Mouse (Mus musculus) frontal cortex, postnatal 25 days (tissue): ENCODE results near the gene Mest.
A peak's percentile ranks its signal among the peaks of the same experiment; 100 is the strongest.

Experiments
- DNase-seq, 2 experiments: peaks; one replicate each; pipeline ENCODE4 v3.0.0; 2022; ENCODE audit warnings: low spot score in 2 of 2

Gene Mest

DNA sequence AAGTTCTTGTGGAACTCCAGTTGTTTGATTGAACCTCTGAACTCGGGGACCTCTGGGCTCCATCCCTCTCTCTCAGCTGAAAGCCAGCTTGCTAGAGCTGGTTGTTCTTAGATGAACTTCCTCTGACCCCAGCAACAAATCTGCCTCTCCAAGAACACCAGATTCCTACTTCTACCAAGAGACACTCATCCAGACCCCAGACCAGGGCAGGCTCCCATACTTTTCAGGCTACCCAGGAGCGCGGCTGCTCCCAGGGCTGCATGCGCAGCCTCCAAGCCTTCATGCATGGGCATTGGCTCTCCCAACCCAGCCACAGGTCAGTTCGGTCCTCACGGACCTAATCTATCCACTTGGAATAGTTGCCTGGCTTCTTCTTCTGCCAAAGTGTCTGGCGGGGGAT lies at the start of gene Mest:
Mest (plus strand) TSS at position 217 of the 400 bp plus-strand sequence.
- DNase-seq = no peak

- no peak for DNase-seq
Observed at GRCm38 (mm10) chr6:30673764-30674561, 49.4 kb upstream of the Mest start.

- DNase-seq = no peak
Observed at GRCm38 (mm10) chr6:30674714-30675280, 48.5 kb upstream of the Mest start.

DNA sequence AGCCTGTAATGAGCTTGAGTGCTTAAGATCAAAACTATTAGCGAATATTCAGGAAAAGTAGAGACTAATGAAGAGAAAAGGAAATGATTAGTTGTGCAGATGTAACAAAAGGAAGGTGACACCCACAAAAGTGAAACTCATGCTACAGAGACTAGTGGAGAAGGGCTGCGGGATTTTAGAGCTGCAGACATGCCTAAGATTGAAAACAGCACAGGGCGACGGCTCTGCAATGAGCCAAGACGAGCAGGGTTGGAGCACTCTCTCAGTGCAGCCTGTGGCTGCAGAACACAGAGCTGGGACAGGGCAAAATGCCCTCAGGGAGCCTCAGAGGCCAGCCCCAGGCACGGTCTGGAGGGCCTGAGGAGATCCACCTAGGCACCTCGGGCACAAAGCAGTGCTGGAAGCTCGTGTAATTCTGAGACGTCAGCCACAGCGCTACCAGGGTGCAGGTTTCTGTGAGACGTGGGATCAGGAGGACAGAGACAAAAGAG lies 48.0 kb upstream of the Mest start:
- no peak for DNase-seq

GRCm38 (mm10) chr6:30676506-30676905 lies 46.8 kb upstream of the Mest start:
- no peak for DNase-seq

DNA sequence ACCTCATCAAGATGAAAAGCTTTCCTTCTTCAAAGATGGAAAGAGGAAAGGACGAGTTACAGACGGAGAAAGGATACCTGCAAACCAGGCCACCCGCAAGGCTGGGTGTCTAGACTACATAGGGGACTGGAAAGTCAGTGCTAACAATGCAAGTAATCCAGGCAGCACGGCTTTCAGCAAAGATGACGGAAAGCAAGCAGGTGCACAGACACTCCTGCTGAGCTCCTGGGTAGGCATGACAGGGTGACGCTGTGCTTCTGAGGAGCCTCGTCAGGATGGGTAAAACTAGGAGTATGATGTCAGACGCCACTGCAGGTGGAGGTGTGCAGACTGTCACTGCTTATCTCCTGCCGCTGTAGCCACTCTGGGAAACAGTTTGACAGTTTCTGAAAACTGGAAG lies 45.8 kb upstream of the Mest start:
- DNase-seq = no peak

- no peak for DNase-seq
Observed at GRCm38 (mm10) chr6:30678482-30678881, 44.9 kb upstream of the Mest start.

GRCm38 (mm10) chr6:30679567-30679966 lies 43.8 kb upstream of the Mest start:
- no peak for DNase-seq

- no peak for DNase-seq
Observed at GRCm38 (mm10) chr6:30680442-30680841, 42.9 kb upstream of the Mest start.

- DNase-seq = no peak
Observed at GRCm38 (mm10) chr6:30681935-30682900, 41.1 kb upstream of the Mest start.

DNA sequence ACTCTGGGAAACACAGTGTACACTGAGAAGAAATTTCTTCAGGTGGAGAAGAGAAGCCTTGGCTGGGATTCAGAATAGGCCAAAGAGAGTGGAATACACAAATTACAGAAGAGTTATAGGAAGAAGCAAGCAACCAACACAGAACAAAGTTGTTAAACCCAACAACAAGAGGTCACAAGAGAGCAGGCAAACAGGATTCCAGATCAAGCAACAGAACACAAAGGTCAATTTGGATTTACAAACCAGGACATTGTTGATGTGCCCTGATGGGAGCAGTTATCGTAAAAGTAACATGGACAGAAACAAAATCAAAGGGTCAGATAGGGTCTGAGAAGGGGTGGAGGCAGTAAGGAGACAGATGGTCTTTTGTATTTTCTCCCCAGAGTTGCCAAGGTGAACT lies 38.8 kb upstream of the Mest start:
- no peak for DNase-seq

DNA sequence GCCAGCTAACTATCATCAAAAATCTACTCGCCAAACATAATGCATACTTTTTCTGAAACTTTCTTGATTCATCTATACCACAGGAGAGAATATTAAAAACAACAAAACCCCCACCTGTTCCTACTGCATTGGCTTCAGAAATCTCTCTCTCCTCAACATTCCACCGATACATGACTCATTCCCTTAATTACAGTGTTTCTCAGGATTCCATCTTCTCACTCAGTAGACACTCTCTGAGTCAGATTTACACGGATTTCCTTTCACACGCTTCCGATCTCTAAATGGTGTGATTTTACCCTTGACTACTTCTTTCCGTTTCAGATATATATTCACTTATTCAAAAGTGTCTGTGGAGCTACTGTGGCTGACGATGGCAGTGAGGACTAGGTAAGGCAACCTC lies 36.1 kb upstream of the Mest start:
- DNase-seq = no peak

GRCm38 (mm10) chr6:30692826-30693225 lies 30.5 kb upstream of the Mest start:
- DNase-seq = no peak

- peak; percentile 94 to 96 for DNase-seq
Observed at GRCm38 (mm10) chr6:30693350-30693991, 29.9 kb upstream of the Mest start, which contains the start of gene Cep41. Gene Cep41 (minus strand): TSS chr6:30693749.

GRCm38 (mm10) chr6:30694209-30694608 lies 29.1 kb upstream of the Mest start:
- DNase-seq = no peak

DNA sequence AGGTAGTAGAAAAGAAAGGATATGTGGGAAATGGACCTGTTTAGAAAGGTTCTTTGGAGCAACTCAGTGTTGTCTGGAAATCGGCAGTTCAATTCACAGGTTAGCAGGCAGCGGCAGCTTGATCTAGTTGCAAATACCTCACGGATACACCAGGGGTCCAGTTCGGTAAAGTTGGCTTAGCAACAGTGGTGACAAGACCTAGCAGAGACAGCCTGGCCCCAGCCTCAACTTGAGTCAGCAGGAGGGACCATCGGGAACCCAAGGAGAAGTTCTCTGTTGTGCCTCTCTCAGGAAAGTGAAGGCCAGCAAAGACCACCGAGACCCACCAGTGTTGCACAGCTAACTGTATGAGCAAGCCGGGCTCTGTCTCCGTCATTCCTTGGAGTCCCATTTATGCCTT lies 28.2 kb upstream of the Mest start:
- DNase-seq = no peak

DNA sequence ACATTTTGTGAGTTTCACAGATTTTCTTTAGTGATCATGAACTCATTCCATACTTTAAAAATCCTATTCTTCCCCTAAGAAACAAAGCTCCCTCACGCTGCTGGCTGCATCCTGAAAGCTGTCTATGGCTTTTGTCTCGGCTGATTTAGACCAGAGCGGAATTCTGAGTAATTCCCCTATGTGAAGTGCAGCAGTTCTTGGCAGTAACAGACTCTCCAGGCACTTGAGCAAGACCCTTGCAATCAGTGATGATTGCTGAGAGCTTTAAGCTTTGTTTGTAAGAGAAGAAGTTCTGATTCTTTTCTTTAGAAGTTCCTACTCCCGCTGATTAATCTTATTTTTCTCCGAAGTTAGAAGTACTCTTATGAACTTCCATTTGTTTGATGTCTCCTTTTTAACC lies 25.9 kb upstream of the Mest start:
- no peak for DNase-seq

DNA sequence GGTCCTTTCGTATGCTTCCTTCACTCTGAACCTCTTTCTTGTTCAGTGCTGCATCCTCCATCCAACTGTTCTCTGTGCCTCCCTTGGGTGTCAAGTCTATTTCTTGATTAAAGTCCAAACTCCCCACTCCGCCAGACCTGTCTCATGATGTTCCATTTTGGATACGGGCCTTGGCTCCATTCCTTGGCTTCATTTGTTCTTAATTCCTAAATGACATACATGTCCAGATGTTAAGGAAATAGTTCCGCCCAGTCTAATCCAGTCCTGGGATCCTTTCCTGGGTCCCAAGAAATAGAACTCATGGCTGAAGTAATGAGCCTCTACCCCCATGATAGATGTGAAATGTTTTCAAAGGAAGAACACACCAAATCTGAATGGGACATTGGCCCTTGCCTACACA lies 25.3 kb upstream of the Mest start:
- DNase-seq = no peak

- DNase-seq = no peak
Observed at GRCm38 (mm10) chr6:30700182-30700581, 23.2 kb upstream of the Mest start.

DNA sequence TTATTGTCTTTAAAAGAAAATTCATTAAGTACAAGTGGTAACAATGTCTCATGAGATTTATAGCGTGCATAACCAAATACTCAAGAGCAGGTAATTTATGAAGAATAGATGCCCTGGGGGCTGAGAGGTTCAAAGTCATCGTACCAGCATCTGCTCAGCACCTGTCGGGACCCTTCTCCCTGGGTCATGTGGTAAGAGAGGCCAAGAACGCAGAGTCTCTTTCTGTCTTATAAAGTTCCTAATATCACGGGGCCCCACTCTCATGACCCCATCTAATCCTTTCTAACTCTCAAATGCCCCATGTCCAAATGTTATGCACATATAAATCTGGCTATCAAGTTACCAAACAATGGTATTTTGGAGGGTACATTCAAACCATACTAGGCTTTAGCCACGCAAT lies 20.5 kb upstream of the Mest start:
- no peak for DNase-seq

DNA sequence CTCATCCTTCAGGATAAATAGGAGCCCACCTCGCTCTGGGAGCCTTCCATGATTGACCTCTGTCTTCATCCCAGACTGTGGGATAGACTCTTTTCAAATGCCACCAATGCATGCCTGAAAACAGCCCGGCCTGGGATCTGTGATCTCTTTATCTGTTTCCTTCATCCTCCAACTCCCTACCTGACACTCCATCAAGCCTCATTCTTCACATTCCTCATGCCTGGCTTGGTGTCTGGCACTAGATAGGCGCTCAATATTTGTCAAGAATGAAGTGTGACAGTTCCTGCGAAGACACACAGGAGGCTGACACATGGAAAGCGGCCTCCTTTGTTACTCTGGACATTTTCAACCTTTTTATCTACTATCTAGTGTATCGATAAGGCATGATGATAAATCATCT lies 19.9 kb upstream of the Mest start:
- no peak for DNase-seq
